Mouse (Mus musculus) neural tube, embryonic 15.5 days (tissue): ENCODE measurements around the gene Ulk1. TPM values are rescaled to one million over a fixed set of nuclear protein-coding genes. Genes with fewer than 3 reads are reported as not detected.

Experiments used
- ATAC-seq: fragments of 200-750 bp; cut with Nextera tagmentation; 2 replicates; pipeline ENCODE4 v1.8.0; 2017; ENCODE audit warnings: mild to moderate bottlenecking, moderate TSS enrichment, moderate library complexity; ENCODE audit not compliant: low FRiP score
- H3K27ac ChIP-seq: fragments of 300-500 bp; sonication (generic); replicated peaks from 2 replicates; pipeline ENCODE4 v1.5.1; 2015; ENCODE audit warnings: mild to moderate bottlenecking, inconsistent platforms
- H3K27me3 ChIP-seq: fragments of 300-500 bp; sonication (generic); replicated peaks from 2 replicates; pipeline ENCODE4 v1.6.1; 2015; ENCODE audit warnings: inconsistent platforms
- H3K36me3 ChIP-seq: fragments of 300-500 bp; sonication (generic); 2 replicates; pipeline ENCODE4 v1.6.1; 2015; ENCODE audit warnings: inconsistent platforms
- H3K4me1 ChIP-seq: fragments of 300-500 bp; sonication (generic); 2 replicates; pipeline ENCODE4 v1.6.1; 2015; ENCODE audit warnings: inconsistent platforms
- H3K4me2 ChIP-seq: fragments of 300-500 bp; sonication (generic); 2 replicates; pipeline ENCODE4 v1.6.1; 2015; ENCODE audit warnings: inconsistent platforms, mild to moderate bottlenecking, moderate library complexity
- H3K4me3 ChIP-seq: fragments of 300-500 bp; sonication (generic); replicated peaks from 2 replicates; pipeline ENCODE4 v1.5.1; 2015; ENCODE audit warnings: mild to moderate bottlenecking, inconsistent platforms
- H3K9ac ChIP-seq: fragments of 300-500 bp; sonication (generic); replicated peaks from 2 replicates; pipeline ENCODE4 v1.6.1; 2015; ENCODE audit warnings: mild to moderate bottlenecking, inconsistent platforms
- H3K9me3 ChIP-seq: fragments of 300-500 bp; sonication (generic); replicated peaks from 2 replicates; pipeline ENCODE4 v1.6.1; 2016; ENCODE audit warnings: inconsistent platforms
- WGBS: fragments of 180-500 bp; shearing (Covaris S2); methylation state at CpG from one replicate; pipeline ENCODE4 v1.1.7; 2015; ENCODE audit warnings: mixed read lengths; 5-methylcytosine and 5-hydroxymethylcytosine counted together
- polyA plus RNA-seq: library from polyadenylated mRNA; unstranded; fragments of >200 nt; fragmentation: Nextera tagmentation; extraction: Ambion mirVana; gene quantifications from 2 replicates; pipeline ENCODE4 v1.2.1, GENCODE M21; 2015

Gene Ulk1
- polyA plus RNA-seq, 1 experiment from 2014 or later, result 27.0 TPM

- ATAC-seq, result no peak
Measured at GRCm38 (mm10) chr5:110735606-110736005, 74.3 kb downstream of the Ulk1 start.

More at GRCm38 (mm10) chr5:110735606-110736005, 74.3 kb downstream of the Ulk1 start:
- H3K4me3 ChIP-seq, result no peak overlapping the region
- 100% methylated on average over 1 of the region's 1 CpGs for WGBS
- H3K4me1 ChIP-seq, result no peaks in the 10 kb centered on the region
- no peak overlapping the region for H3K27ac ChIP-seq
- peaks cover 71% of the 10 kb centered on the region for H3K36me3 ChIP-seq
- no peak overlapping the region for H3K4me2 ChIP-seq
- H3K9me3 ChIP-seq, result no peaks in the 10 kb centered on the region
- no peak overlapping the region for H3K9ac ChIP-seq
- no peaks in the 10 kb centered on the region for H3K27me3 ChIP-seq

Other genes starting within 250 kb of the Ulk1 start
- 40.1 and 49.0 TPM in 2 replicates for gene Noc4l, start 156.7 kb downstream of the Ulk1 start, polyA plus RNA-seq
- gene Ddx51, start 156.6 kb downstream of the Ulk1 start, polyA plus RNA-seq, result 17.5 and 18.3 TPM in 2 replicates
- 44.0 and 49.7 TPM in 2 replicates for gene Ep400, start 39.4 kb downstream of the Ulk1 start, polyA plus RNA-seq
- 23.0 and 31.6 TPM in 2 replicates for gene Pus1, start 29.4 kb downstream of the Ulk1 start, polyA plus RNA-seq
- gene Hscb, start 29.7 kb upstream of the Ulk1 start, polyA plus RNA-seq, result 10.8 and 15.9 TPM in 2 replicates
- gene Chek2, start 29.9 kb upstream of the Ulk1 start, polyA plus RNA-seq, result 6.0 and 13.2 TPM in 2 replicates
- gene Ttc28, start 69.7 kb upstream of the Ulk1 start, polyA plus RNA-seq, result 18.3 and 18.8 TPM in 2 replicates